Mouse (Mus musculus) midbrain, embryonic 10.5 days (tissue): ENCODE data around the gene Kmt2e. TPM values are rescaled to one million over a fixed set of nuclear protein-coding genes. Genes with fewer than 3 reads are reported as not detected.
"Not testable (repeated sequence)": the region's sequence is repeated elsewhere in the genome, so short reads cannot be mapped to it uniquely, and the experiment has no call there.

Experiments used
- DNase-seq: peaks from one replicate; pipeline ENCODE4 v3.0.0-alpha.2; 2017; ENCODE audit warnings: low spot score
- H3K27ac ChIP-seq: fragments of 300-500 bp; sonication (generic); replicated peaks from 2 replicates; pipeline ENCODE4 v1.5.1; 2016; ENCODE audit warnings: mild to moderate bottlenecking
- H3K27me3 ChIP-seq: fragments of 300-500 bp; sonication (generic); 2 replicates; pipeline ENCODE4 v1.6.1; 2016; ENCODE audit warnings: low read depth, mild to moderate bottlenecking; ENCODE audit not compliant: poor library complexity, severe bottlenecking
- H3K36me3 ChIP-seq: fragments of 300-500 bp; sonication (generic); 2 replicates; pipeline ENCODE4 v1.6.1; 2016; ENCODE audit warnings: mild to moderate bottlenecking, moderate library complexity
- H3K4me1 ChIP-seq: fragments of 300-500 bp; sonication (generic); 2 replicates; pipeline ENCODE4 v1.6.1; 2016
- H3K4me3 ChIP-seq: fragments of 300-500 bp; sonication (generic); 2 replicates; pipeline ENCODE4 v1.5.1; 2016; ENCODE audit warnings: mild to moderate bottlenecking, moderate library complexity
- H3K9me3 ChIP-seq: fragments of 300-500 bp; sonication (generic); replicated peaks from 2 replicates; pipeline ENCODE4 v1.6.1; 2016; ENCODE audit warnings: mild to moderate bottlenecking
- WGBS: fragments of 180-500 bp; shearing (Covaris S2); methylation state at CpG from one replicate; pipeline ENCODE4 v1.1.7; 2016; 5-methylcytosine and 5-hydroxymethylcytosine counted together
- polyA plus RNA-seq: library from polyadenylated mRNA; unstranded; fragments of >200 nt; fragmentation: Nextera tagmentation; extraction: Ambion mirVana; gene quantifications from 2 replicates; pipeline ENCODE4 v1.2.1, GENCODE M21; 2016

Kmt2e gene
- polyA plus RNA-seq, 1 experiment from 2014 or later = 86.6 TPM

DNA sequence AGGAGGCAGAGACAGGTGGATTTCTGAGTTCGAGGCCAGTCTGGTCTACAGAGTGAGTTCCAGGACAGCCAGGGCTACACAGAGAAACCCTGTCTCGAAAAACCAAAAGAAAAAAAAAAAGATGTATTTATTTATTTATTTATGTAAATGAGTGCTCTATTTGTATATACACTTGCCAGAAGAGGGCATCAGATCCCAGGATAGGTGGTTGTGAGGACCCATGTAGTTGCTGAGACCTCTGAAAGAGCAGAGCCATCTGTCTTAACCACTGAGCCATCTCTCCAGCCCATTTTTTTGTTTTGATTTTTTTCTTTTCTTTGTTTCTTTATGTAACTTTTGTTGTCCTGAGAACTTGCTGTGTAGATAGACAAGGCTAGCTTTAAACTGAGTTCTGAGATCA lies 19.3 kb downstream of the Kmt2e start:
- not testable (repeated sequence) for H3K27ac ChIP-seq, H3K4me1 ChIP-seq, H3K27me3 ChIP-seq, H3K4me3 ChIP-seq, H3K9me3 ChIP-seq, DNase-seq
- WGBS = 86% methylated on average over 2 of the region's 2 CpGs
- H3K36me3 ChIP-seq = peaks cover 76% of the 10 kb centered on the region

DNA sequence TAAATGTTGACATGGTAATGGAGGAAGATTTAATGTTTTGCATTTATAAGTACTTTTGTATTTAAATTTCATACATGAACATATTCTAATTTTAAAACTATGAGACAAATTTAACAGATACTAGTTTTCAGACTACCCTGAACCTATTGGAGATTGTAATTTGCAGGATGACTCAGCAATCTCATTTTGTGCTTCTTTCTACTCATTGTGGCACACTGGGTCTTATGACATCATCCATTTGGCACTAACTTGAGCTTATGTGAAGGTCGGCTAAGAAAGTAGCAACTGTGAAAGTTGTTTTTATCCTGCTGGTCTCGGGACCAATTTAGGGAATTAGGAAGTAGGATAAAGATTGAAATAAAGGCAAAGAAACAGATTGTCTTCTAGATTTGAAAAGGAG lies 27.4 kb downstream of the Kmt2e start:
- peaks cover 68% of the 10 kb centered on the region for H3K36me3 ChIP-seq
- no peak overlapping the region for H3K4me3 ChIP-seq
- H3K9me3 ChIP-seq = no peaks in the 10 kb centered on the region
- peaks cover 6% of the 10 kb centered on the region; the same call in 1 of the 2 replicates for H3K4me1 ChIP-seq
- H3K27ac ChIP-seq = no peak overlapping the region
- no peak for DNase-seq
- 84% methylated on average over 2 of the region's 2 CpGs for WGBS
- H3K27me3 ChIP-seq = no peaks in the 10 kb centered on the region

DNA sequence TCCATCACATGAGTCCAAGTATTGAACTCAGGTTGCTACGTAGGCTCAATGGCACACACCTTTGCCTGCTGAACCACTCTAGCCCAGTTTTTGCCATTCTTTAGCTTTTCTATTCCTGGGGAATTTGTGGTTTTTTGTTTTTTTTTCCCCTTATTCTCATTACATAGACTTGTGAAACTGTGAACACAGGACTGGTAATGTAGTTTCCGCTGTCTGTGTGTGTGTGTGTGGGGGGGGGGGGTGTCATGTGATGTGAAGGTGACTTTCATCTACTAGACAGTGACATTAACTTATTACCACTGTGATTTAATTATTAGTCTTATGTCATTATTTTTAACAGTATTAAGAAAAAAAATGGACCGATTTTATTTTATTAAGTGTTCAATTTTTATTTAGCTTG lies 30.0 kb downstream of the Kmt2e start:
- H3K27me3 ChIP-seq = no peaks in the 10 kb centered on the region
- no peaks in the 10 kb centered on the region for H3K9me3 ChIP-seq
- H3K27ac ChIP-seq = no peak overlapping the region
- H3K36me3 ChIP-seq = peaks cover 78% of the 10 kb centered on the region
- no peak overlapping the region for H3K4me3 ChIP-seq
- no peaks in the 10 kb centered on the region for H3K4me1 ChIP-seq
- WGBS = 97% methylated on average over 3 of the region's 3 CpGs
- DNase-seq = no peak

DNA sequence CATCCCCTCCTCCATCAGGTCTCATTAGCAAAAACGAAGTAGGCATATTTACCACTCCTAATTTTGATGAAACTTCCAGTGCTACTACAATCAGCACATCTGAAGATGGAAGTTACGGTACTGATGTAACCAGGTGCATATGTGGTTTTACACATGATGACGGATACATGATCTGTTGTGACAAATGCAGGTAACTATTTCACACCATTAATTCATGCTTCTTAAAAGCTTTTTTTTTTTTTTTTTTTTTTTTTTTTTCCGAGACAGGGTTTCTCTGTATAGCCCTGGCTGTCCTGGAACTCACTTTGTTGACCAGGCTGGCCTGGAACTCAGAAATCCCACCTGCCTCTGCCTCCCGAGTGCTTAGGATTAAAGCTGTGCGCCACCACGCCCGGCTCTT lies 30.5 kb downstream of the Kmt2e start:
- Histone ChIP-seq H3K4me3 (no peak overlapping the region), H3K27me3 (no peaks in the 10 kb centered on the region), H3K27ac (no peak overlapping the region), H3K4me1 (no peaks in the 10 kb centered on the region), H3K36me3 (peaks cover 81% of the 10 kb centered on the region), H3K9me3 (no peaks in the 10 kb centered on the region)
- no peak for DNase-seq
- 92% methylated on average over 8 of the region's 8 CpGs for WGBS

DNA sequence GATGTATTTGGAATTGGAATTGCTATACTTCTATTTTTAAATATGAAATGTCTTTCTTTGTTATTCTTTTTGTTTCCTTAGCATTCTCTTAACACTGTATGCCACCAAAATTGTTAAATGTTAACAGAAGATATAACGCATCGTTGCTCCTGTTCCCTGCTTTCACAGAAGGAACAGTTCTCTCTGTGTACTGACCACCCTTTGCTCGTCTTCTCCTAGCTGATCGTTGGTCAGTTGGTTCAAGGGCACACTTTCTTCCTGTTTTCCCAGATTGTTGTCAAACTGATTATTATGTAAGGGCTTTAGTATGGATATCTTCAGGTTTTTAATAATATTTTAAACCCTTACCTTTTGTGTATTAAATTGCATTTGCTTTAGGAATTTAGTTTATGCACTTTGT lies 32.3 kb downstream of the Kmt2e start:
- 94% methylated on average over 4 of the region's 4 CpGs for WGBS
- no peak overlapping the region for H3K27ac ChIP-seq
- H3K36me3 ChIP-seq = peaks cover 87% of the 10 kb centered on the region

DNA sequence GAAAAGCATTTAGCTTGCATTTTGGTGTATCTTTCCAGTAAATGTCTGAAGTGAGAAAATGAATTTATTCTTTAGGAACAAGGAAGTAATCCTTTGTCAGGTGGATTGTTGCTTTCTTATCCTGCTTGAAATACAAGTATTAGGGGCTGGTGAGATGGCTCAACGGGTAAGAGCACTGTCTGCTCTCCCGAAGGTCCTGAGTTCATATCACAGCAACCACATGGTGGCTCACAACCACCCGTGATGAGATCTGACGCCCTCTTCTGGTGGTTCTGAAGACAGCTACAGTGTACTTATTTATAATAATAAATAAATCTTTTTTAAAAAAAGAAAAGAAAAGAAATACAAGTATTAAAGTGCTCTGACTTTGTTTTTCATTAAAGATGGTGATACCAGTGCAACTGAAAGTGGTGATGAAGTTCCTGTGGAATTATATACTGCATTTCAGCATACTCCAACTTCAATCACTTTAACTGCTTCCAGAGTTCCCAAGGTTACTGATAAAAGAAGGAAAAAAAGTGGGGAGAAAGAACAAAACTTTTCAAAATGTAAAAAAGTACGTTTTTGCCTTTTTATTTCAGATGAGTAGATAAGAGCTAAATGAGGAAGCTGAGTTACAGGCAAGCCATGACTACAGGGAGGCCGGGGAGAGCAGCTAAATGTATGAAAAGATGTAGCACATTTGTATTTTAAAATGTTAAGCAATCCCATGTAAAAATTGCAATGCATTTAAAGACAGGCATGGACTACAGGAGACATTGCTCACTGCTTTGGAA lies 39.0 kb downstream of the Kmt2e start:
- DNase-seq = no peak
- Histone ChIP-seq H3K27ac (no peak overlapping the region), H3K9me3 (no peaks in the 10 kb centered on the region), H3K4me3 (no peak overlapping the region), H3K36me3 (peaks cover 93% of the 10 kb centered on the region), H3K4me1 (no peaks in the 10 kb centered on the region), H3K27me3 (no peaks in the 10 kb centered on the region)
- 82% methylated on average over 6 of the region's 6 CpGs for WGBS

More for the DNA sequence above, 32.3 kb downstream of the Kmt2e start:
- Histone ChIP-seq H3K4me1 (no peaks in the 10 kb centered on the region), H3K27me3 (no peaks in the 10 kb centered on the region), H3K4me3 (no peak overlapping the region), H3K9me3 (no peaks in the 10 kb centered on the region)
- DNase-seq = no peak

DNA sequence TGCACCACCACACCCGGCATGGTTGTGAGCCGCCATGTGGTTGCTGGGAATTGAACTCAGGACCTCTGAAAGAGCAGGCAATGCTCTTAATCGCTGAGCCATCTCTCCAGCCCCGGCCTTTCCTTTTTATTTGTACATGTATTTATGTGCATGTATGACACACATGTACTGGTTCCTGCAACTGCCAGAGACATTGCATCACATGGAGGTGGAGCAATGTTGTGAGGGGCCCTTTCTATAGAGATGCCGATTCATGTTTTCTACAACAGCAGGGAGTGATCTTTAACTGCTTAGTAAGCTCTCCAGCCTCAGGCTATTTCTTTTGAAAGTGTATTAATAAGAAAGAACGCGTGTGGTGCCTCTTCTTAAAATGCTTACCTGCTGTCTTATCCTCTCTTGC lies 49.6 kb downstream of the Kmt2e start:
- 94% methylated on average over 7 of the region's 7 CpGs for WGBS
- Histone ChIP-seq H3K4me1 (no peaks in the 10 kb centered on the region), H3K27ac (no peak overlapping the region), H3K27me3 (no peaks in the 10 kb centered on the region), H3K4me3 (no peak overlapping the region), H3K36me3 (peaks cover 98% of the 10 kb centered on the region), H3K9me3 (no peaks in the 10 kb centered on the region)
- no peak for DNase-seq

DNA sequence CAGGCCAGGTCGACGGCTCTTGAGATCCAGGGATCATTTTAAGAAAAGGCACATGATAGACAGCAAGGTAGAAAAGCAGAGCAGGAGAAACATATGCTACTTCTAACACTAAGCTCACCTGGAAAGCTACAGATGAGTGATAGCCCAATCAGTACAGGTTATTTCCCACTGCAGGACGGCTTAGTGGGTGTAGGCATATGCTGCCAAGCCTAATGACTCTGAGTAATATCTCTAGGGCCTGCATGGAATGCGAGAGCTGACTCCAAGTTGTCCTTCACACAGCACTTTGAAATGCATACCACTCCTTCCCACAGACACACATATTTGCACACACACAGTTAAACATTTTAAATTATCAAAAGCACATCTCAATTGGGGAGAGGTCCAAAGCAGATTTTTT lies 55.0 kb downstream of the Kmt2e start:
- no peak for DNase-seq
- Histone ChIP-seq H3K4me3 (no peak overlapping the region), H3K4me1 (no peaks in the 10 kb centered on the region), H3K36me3 (peaks cover 99% of the 10 kb centered on the region), H3K27me3 (no peaks in the 10 kb centered on the region), H3K9me3 (no peaks in the 10 kb centered on the region), H3K27ac (no peak overlapping the region)
- 96% methylated on average over 4 of the region's 4 CpGs for WGBS

DNA sequence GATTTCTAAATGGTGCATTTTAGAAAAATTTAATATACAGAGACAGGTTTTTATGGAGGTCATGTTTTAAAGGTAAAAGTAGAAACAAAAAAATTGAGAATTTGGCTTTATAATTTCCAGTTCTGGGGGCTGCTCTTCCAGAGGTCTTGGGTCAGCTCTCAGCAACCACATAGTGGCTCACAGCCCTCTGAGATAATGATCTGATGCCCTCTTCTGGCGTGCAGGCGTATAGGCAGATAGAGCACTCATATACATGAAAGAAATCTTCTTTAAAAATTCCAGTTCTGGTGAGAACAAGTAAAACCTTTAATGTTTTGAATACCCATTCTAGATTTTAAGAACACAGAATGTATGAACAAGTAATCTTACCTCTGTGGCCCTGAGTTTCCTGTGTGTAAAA lies 56.6 kb downstream of the Kmt2e start:
- H3K36me3 ChIP-seq = peaks cover 99% of the 10 kb centered on the region
- WGBS = 60% methylated on average over 2 of the region's 2 CpGs
- no peak for DNase-seq
- H3K4me3 ChIP-seq = no peak overlapping the region
- no peaks in the 10 kb centered on the region for H3K4me1 ChIP-seq
- H3K9me3 ChIP-seq = no peaks in the 10 kb centered on the region
- no peaks in the 10 kb centered on the region for H3K27me3 ChIP-seq
- H3K27ac ChIP-seq = no peak overlapping the region

DNA sequence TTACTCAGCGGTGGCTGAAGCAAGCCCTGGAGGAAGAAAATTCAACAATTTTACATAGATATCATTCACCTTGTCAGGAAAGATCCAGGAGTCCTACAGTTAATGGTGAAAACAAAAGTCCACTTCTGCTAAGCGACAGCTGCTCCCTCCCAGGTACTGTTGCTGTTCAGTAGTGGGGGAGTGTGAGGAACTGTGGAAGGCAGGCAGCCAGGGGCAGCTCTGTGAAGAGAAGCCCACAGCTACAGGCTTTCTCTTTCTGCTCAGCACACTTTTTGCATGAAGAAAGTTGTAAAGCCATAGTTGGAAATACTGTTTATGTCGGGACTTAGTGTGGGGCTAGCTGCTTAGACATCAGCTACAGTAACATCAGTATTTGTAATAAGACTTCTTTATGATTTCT lies 62.2 kb downstream of the Kmt2e start:
- Histone ChIP-seq H3K4me1 (no peaks in the 10 kb centered on the region), H3K27ac (no peak overlapping the region), H3K9me3 (no peaks in the 10 kb centered on the region), H3K36me3 (peaks cover 100% of the 10 kb centered on the region), H3K27me3 (no peaks in the 10 kb centered on the region), H3K4me3 (no peak overlapping the region)
- 95% methylated on average over 3 of the region's 3 CpGs for WGBS
- no peak for DNase-seq

DNA sequence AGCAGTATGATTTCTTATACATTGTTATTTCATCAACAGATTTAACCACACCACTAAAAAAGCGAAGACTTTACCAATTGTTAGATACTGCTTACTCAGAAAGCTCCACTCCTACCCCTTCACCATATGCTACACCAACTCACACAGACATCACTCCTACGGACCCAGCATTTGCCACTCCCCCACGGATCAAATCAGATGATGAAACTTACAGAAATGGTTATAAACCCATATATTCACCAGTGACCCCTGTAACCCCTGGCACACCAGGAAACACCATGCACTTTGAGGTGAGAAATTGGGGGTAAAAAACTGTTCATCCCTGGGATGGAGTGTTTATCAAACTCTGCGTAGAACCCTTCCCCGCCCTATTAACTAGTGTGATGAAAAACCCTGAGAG lies 62.7 kb downstream of the Kmt2e start:
- peaks cover 100% of the 10 kb centered on the region for H3K36me3 ChIP-seq

DNA sequence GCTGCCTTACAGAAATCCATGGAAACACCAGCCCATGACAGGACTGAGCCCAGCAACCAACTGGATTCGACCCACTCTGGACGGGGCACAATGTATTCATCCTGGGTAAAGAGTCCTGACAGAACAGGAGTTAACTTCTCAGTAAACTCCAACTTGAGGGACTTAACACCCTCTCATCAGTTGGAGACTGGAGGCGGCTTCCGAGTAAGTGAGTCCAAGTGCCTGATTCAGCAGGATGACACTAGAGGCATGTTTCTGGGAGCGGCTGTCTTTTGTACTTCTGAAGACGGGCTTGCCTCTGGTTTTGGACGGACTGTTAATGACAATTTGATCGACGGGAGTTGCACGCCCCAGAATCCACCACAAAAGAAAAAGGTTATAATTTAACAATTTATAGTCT lies 63.7 kb downstream of the Kmt2e start:
- no peak for DNase-seq
- H3K36me3 ChIP-seq = peaks cover 100% of the 10 kb centered on the region
- 92% methylated on average over 10 of the region's 10 CpGs for WGBS

More for the DNA sequence above, 62.7 kb downstream of the Kmt2e start:
- no peak overlapping the region for H3K4me3 ChIP-seq
- no peaks in the 10 kb centered on the region for H3K9me3 ChIP-seq
- no peaks in the 10 kb centered on the region for H3K4me1 ChIP-seq
- DNase-seq = no peak
- 95% methylated on average over 5 of the region's 5 CpGs for WGBS
- no peak overlapping the region for H3K27ac ChIP-seq
- H3K27me3 ChIP-seq = no peaks in the 10 kb centered on the region

DNA sequence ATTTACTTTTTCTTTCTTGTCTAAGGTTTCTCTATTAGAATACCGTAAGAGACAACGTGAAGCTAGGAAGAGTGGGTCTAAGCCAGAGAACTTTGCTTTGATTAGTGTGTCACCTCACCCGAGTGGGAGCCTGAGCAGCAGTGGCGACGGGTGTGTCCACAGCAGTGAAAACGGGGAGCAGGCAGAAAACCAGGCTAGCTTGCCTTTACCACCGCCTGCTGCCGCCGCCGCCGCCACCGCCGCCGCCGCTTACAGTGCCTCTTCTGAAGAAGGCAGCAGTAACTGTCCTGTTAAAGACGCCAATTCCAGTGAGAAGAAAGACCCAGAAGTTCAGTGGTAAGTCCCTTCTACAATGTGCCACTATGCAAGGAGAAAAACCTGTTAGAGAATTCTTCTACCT lies 65.0 kb downstream of the Kmt2e start:
- 95% methylated on average over 16 of the region's 16 CpGs for WGBS

More for the DNA sequence above, 63.7 kb downstream of the Kmt2e start:
- Histone ChIP-seq H3K9me3 (no peaks in the 10 kb centered on the region), H3K4me1 (no peaks in the 10 kb centered on the region; the same call in 1 of the 2 replicates), H3K4me3 (no peak overlapping the region), H3K27me3 (no peaks in the 10 kb centered on the region), H3K27ac (no peak overlapping the region)

More for the DNA sequence above, 65.0 kb downstream of the Kmt2e start:
- Histone ChIP-seq H3K4me3 (no peak overlapping the region), H3K36me3 (peaks cover 100% of the 10 kb centered on the region), H3K27ac (no peak overlapping the region), H3K9me3 (no peaks in the 10 kb centered on the region), H3K4me1 (no peaks in the 10 kb centered on the region; the same call in 1 of the 2 replicates), H3K27me3 (no peaks in the 10 kb centered on the region)
- DNase-seq = no peak
